Mouse (Mus musculus) common myeloid progenitor, adult 5-6 weeks (primary cell): Measurements from ENCODE around the gene Churc1. TPM values are rescaled to one million over a fixed set of nuclear protein-coding genes. Genes with fewer than 3 reads are reported as not detected.
"Not testable (repeated sequence)": the region's sequence is repeated elsewhere in the genome, so short reads cannot be mapped to it uniquely, and the experiment has no call there.

Experiments used
- ATAC-seq: replicated peaks from 2 replicates; pipeline ENCODE4 v1.8.0; 2016; ENCODE audit warnings: low read depth, mild to moderate bottlenecking, moderate TSS enrichment, inconsistent platforms; ENCODE audit not compliant: poor library complexity, severe bottlenecking
- total RNA-seq: library from RNA; stranded (forward); fragments of 200-1000, 187-1606 nt; gene quantifications from 2 replicates; pipeline ENCODE4 v1.2.3, GENCODE M21; 2017

Churc1 gene
- total RNA-seq, 1 experiment from 2014 or later: 45.8 TPM

DNA sequence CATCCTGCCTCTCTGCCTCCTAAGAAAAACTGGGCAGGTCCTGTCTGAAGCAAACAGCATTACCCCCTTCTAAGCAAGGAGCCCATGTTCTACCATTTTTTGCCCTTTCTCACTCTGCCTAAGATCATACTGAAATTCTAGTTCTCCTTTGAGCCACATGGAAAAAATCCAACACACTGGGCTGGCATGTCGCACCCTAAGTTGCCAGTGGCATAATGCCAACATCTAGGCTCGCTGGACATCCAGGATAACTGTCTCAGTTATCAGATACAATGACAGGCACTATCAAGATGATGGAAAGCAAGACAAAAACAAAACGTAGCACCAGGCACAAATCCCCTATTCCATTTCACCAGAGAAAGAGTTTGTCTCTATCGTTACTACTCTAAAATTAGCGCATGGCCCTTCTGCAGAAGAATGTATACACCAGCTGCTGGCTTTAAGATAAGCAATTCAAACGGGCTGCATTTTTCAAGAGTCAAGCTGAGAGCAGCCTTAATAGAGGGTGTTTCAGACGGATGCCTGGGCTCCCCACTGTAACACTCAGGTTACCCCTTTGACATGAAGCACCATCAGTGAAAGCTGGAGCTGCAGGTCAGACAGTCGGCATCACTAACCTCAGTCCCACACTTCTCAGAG lies 25.2 kb downstream of the Churc1 start:
- no peak for ATAC-seq

DNA sequence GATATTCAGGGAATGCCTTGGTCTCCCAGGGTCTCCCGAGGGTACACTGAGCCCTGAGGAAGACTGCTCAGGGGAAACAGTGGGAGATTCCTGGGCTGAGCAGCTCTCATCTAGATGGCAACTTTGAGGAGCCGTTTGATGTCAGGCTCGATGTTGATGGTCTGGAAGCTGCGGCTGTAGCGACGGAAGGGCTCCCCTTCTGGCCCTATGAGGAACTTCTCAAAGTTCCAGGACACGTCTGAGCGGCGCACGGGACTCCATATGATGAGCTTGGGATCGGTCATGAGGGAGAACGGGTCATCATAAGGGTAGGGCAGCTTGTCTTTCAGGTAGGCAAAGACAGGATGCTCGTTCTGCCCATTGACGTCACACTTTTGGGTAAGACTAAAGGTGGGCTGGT lies 27.2 kb downstream of the Churc1 start:
- ATAC-seq: not testable (repeated sequence)

GRCm38 (mm10) chr12:76795350-76795749 lies 30.0 kb downstream of the Churc1 start, which contains the start of gene Gpx2:
Gpx2 (minus strand) TSS chr12:76795554.
- ATAC-seq: no peak

DNA sequence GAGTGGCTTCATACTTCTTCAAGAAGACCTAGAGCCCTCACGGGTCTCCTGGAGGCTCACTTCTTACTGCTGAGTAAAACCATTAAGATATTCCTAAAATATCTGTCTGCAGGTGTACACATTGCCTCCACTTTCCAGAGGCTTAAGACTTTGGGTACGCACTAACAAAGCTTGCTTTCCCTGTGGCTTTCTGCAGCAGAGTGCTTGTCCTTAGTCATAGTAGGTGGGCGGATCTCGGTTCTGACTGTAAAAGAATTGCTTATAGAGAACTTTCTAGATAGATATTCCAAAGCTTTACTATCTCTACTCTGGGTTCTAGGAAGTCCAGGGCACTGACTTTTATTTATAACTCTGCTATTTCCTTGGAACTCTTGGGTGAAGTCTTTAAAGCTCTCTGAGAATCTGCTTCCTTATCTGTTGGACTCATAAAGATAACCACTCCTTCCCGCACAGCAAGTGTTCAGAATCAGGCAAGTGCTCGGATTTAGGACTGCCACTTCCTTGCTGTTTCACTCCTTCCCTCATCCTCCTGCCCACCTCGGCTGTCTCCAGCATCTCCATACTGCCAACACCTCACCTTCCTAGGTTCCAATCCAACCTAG lies 31.7 kb downstream of the Churc1 start:
- no peak for ATAC-seq

- no peak for ATAC-seq
Observed at GRCm38 (mm10) chr12:76798008-76798720, 32.8 kb downstream of the Churc1 start.

DNA sequence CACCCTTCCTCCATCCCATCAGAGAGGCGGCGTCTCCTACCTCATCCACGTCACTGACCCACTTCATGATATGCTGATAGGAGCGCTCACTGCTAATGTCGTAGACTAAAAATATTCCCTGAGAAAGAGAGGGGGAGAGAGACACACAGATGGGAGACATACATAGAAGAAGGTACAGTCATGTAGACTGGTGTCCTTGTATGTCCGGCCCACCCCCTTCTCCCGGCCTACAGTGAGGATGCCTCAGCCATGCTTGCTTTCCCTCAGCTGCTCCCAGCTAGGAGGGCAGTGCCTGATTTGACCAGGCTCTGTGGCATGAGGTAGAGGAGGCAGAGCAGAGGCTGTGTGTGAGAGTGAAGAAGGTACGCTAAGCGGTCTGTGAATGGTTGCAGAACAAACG lies 37.7 kb downstream of the Churc1 start:
- ATAC-seq: no peak

GRCm38 (mm10) chr12:76803700-76804252 lies 38.4 kb downstream of the Churc1 start:
- ATAC-seq: peak; percentile 89

- no peak for ATAC-seq
Observed at GRCm38 (mm10) chr12:76805056-76805811, 39.9 kb downstream of the Churc1 start.

GRCm38 (mm10) chr12:76807796-76808195 lies 42.5 kb downstream of the Churc1 start:
- no peak for ATAC-seq

DNA sequence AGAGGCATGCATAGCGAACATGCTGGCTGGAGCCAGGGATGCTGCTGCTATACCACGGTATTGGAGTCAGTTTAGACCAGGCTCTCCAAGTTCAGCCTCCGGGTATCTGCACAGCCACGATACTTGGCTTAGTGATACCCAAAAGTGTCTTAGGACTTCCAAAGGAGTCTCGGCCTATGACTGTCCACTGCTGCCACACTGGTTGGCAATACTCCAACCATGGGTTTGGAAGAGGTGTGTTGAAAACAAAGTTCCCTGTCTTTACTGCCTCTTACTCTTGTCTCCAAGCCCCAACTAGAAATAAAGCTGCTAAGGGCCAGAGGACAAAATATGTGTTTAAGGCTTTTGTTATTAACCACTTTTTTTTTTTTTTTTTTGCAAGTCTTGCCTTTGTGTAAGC lies 45.2 kb downstream of the Churc1 start:
- no peak for ATAC-seq

- ATAC-seq: no peak
Observed at GRCm38 (mm10) chr12:76811006-76811405, 45.7 kb downstream of the Churc1 start.

GRCm38 (mm10) chr12:76813543-76813942 lies 48.2 kb downstream of the Churc1 start:
- ATAC-seq: peak; percentile 39; the same call in 1 of the 2 replicates

- ATAC-seq: no peak
Observed at GRCm38 (mm10) chr12:76814120-76814519, 48.8 kb downstream of the Churc1 start.

- ATAC-seq: 0 out of 2 replicates have a peak, but pooled peaks have one; percentile 13
Observed at GRCm38 (mm10) chr12:76816720-76817119, 51.4 kb downstream of the Churc1 start.

DNA sequence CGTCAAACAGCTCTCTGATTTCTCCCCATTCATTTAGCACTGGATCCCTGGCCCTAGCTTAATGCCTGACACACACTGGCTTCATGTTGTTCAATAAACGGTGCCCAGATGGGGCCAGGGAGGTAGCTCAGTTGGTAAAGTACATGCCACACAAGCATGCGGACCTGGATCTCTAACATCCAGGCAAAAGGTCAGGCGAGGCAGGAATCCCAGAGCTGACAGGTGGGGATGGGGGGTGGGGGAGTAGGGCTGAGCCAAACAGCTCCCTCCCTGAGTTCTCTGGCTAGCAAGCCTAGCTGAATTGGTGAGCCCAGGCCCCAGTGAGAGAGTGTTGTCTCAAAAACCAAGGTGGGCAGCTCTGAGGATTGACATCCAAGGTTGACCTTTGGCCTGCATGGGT lies 51.8 kb downstream of the Churc1 start:
- ATAC-seq: no peak

DNA sequence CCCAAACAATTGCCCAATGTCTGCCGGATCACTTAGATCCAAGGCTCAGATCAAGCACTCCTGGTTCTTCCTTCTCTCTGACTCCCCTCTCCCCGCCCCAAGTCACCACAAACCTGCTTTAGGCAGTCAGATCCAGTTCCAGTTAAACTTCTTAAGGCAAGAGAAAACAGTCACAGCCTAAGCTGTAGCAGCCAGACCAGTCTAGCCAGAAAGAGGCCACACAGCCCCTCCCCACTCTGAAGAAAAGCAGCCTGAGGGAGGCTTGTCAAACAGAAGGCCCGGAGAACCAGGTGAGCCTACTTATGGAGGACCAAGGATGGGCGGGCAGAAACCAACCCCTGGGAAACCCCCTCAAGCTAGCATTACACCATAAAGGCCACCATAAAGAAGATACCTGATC lies 52.8 kb downstream of the Churc1 start:
- no peak for ATAC-seq

DNA sequence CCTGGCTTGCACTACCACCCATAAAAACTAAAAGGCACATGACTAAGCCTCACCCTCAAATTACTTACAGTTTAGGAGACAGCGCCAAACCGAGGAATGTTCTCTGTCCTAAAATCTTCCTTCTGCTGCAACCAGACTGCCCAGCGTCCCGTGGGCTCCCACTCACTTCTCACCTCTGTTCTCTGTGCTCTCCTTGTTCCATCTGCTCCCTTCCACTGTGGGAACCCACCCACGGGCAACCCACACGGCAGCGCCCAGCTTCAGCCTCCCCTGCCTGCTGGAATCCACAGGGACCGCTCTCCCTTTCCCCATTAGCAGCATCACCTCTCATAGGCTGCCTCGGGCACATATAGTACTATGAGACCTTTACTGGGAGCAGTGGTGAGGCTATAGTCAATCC lies 53.6 kb downstream of the Churc1 start:
- no peak for ATAC-seq

GRCm38 (mm10) chr12:76819816-76820215 lies 54.5 kb downstream of the Churc1 start:
- ATAC-seq: no peak

DNA sequence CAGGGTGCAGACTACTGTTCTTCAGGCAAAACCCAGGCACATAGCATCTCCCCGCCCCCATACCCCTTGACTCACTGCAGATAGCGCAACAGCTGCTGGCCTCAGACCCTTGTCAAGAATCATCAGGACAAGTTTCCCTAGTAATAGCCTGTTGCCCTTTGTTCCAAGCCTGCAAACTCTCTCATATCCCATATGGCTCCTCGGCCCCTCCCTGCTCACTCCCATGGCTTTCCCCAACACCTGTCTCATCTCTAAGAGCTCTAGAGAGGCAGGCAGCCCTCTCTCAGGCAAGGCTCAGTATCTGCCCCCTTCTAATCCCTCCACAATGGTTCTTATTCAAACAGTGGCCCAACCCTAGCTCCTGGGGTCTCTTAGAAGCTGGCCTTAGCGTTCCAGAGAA lies 55.3 kb downstream of the Churc1 start:
- no peak for ATAC-seq

GRCm38 (mm10) chr12:76822002-76822650 lies 56.8 kb downstream of the Churc1 start:
- ATAC-seq: peak; percentile 50
